Mouse (Mus musculus) embryonic facial prominence, embryonic 14.5 days (tissue): ENCODE data around the gene Ptafr. TPM values are rescaled to one million over a fixed set of nuclear protein-coding genes. Genes with fewer than 3 reads are reported as not detected.
A peak's percentile ranks its signal among the peaks of the same experiment; 100 is the strongest.

ENCODE experiments used
- ATAC-seq: fragments of 200-750 bp; cut with Nextera tagmentation; 2 replicates; pipeline ENCODE4 v1.8.0; 2017; ENCODE audit warnings: low read depth, moderate number of reproducible peaks, moderate TSS enrichment
- DNase-seq: peaks from one replicate; pipeline ENCODE4 v3.0.0-alpha.2; 2015; ENCODE audit warnings: low spot score
- H3K27ac ChIP-seq: fragments of 300-500 bp; sonication (generic); replicated peaks from 2 replicates; pipeline ENCODE4 v1.5.1; 2014; ENCODE audit warnings: low read depth, mild to moderate bottlenecking, low read length, moderate library complexity
- H3K27me3 ChIP-seq: fragments of 300-500 bp; sonication (generic); replicated peaks from 2 replicates; pipeline ENCODE4 v1.6.1; 2014; ENCODE audit warnings: low read length; ENCODE audit not compliant: control insufficient read depth, insufficient read depth
- H3K36me3 ChIP-seq: fragments of 300-500 bp; sonication (generic); 2 replicates; pipeline ENCODE4 v1.6.1; 2014; ENCODE audit warnings: low read length, mixed read lengths; ENCODE audit not compliant: control insufficient read depth, insufficient read depth
- H3K4me1 ChIP-seq: fragments of 300-500 bp; sonication (generic); 2 replicates; pipeline ENCODE4 v1.6.1; 2014; ENCODE audit warnings: antibody characterized with exemption, low read length; ENCODE audit not compliant: control insufficient read depth, insufficient read depth
- H3K4me2 ChIP-seq: fragments of 300-500 bp; sonication (generic); 2 replicates; pipeline ENCODE4 v1.6.1; 2014; ENCODE audit warnings: low read depth, mild to moderate bottlenecking, low read length, moderate library complexity, mixed read lengths
- H3K4me3 ChIP-seq: fragments of 300-500 bp; sonication (generic); 2 replicates; pipeline ENCODE4 v1.5.1; 2014; ENCODE audit warnings: low read depth, mild to moderate bottlenecking, low read length
- H3K9ac ChIP-seq: fragments of 300-500 bp; sonication (generic); 2 replicates; pipeline ENCODE4 v1.6.1; 2014; ENCODE audit warnings: low read depth, mild to moderate bottlenecking, low read length, moderate library complexity, mixed read lengths
- H3K9me3 ChIP-seq: fragments of 300-500 bp; sonication (generic); 2 replicates; pipeline ENCODE4 v1.6.1; 2016; ENCODE audit warnings: low read length; ENCODE audit not compliant: control insufficient read depth
- WGBS: fragments of 180-500 bp; shearing (Covaris S2); extraction: QIAGEN DNeasy Blood & Tissue Kit; methylation state at CpG from one replicate; pipeline ENCODE4 v1.1.7; 2014; 5-methylcytosine and 5-hydroxymethylcytosine counted together
- polyA plus RNA-seq: library from polyadenylated mRNA; unstranded; fragments of >200 nt; fragmentation: Nextera tagmentation; extraction: Ambion mirVana; gene quantifications from 2 replicates; pipeline ENCODE4 v1.2.1, GENCODE M21; 2014

Gene Ptafr
- polyA plus RNA-seq, result 0.55 and 0.58 TPM in 2 replicates

DNA sequence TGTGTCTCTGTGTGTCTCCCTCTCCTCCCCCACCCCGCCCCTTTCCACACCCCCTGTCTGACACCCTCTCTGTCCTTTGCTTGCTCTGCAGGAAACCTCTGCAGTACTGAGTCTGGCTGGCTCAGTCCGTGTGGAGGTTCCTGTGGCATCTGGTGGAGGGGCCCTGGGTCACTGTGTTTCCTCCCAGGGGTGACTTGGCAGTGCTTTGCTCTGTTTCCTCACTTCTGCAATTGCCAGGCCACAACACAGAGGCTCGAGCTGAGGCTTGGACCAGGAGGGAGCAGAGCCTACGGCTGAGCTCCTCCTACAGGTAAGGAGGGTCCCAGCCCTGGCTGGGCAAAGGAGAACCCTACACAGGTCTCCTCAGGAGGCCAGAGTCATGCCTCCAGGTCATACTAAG is at the start of gene Ptafr:
TSS of gene Ptafr (plus strand) at position 103 of the 400 bp plus-strand sequence.
- 0 out of 2 replicates have a peak within 1 kb of the TSS, but pooled peaks have one; percentile 30 for H3K9ac ChIP-seq
- no peaks in the 10 kb centered on the region for H3K27me3 ChIP-seq
- H3K4me2 ChIP-seq, result no peak within 1 kb of the TSS
- peak; percentile 14 for DNase-seq
- H3K4me3 ChIP-seq, result no peak within 1 kb of the TSS
- ATAC-seq, result no peak
- H3K36me3 ChIP-seq, result no peaks in the 10 kb centered on the region
- no peaks in the 10 kb centered on the region for H3K9me3 ChIP-seq
- H3K4me1 ChIP-seq, result no peaks in the 10 kb centered on the region
- no peak within 1 kb of the TSS for H3K27ac ChIP-seq
- whole genome bisulfite sequencing, result 35% methylated on average over 4 of the region's 4 CpGs

DNA sequence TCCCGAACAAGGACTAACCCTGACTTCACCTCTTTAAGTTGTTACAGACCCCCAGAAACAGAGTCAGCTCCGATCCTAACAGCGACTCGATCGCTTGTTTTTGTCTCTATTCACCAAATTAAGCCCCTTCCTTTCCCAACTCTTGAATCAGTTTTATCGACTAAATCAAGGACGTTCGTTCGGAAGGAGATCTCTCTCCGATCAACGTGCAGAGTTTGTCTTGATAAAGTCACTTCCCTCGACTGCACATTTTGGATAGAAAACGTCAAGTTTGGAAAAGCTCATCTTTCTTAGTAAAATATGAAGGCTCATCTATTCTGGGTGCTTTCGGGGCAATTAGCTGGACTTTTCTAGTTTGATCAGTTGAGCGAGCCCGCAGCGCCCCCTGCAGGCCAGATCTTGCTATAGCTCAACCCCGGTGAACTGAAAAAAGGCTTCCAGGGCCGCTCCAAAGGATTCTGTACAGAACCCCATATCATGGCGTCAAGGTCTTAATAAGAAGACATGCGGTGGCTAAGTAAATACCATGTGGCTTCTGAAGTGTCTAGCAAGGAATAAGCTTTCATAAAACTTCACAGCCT is 49.2 kb upstream of the Ptafr start:
- H3K9me3 ChIP-seq, result no peaks in the 10 kb centered on the region
- DNase-seq, result peak; percentile 90
- ATAC-seq, result peak; percentile 31; the same call in 1 of the 2 replicates
- peak overlapping the region; percentile 89 for H3K27ac ChIP-seq
- H3K4me3 ChIP-seq, result peak overlapping the region; percentile 51
- H3K4me1 ChIP-seq, result peaks cover 7% of the 10 kb centered on the region; the same call in 1 of the 2 replicates
- 2% methylated on average over 21 of the region's 21 CpGs for WGBS
- H3K36me3 ChIP-seq, result no peaks in the 10 kb centered on the region
- H3K9ac ChIP-seq, result peak overlapping the region; percentile 58
- peak overlapping the region; percentile 96 for H3K4me2 ChIP-seq
- no peaks in the 10 kb centered on the region for H3K27me3 ChIP-seq

DNA sequence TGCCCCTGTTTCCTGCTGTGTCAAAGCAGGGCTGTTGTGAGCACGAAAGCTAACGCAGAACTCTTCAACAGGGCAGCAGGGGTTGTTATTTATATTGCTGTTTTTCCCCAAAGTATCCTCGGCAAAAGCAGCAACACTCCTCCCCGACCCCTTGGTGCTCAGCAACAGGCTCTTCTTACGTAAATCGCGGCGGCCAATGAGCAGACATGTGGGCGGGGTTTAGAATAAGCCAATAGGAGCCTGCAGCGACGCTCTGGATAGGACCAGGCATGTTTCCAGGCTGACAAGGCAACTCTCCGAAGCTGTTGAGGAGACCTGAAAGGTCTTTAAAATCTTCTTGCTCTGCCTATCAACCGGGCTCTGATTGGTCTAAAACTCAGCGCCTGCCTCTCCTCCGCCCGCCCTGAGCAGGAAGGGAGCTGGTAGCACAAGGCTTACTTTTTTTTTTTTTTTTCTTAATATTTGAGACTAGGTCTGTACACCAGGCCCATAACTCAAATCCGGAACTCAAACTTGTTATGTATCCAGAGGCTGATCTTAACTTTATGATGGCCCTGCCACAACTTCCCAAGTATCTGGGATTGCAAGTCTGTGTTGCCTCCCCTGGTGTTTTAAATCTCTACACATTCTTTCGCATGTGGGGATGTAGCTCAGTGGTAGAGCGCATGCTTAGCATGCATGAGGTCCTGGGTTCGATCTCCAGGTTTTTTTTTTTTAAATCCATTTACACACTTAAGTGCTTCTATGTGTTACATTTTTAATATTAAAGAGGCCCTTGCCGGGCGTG is 48.3 kb upstream of the Ptafr start:
- Histone ChIP-seq H3K27ac (peak overlapping the region; percentile 89), H3K4me2 (peak overlapping the region; percentile 96), H3K4me1 (peaks cover 7% of the 10 kb centered on the region; the same call in 1 of the 2 replicates), H3K9ac (peak overlapping the region; percentile 58), H3K9me3 (no peaks in the 10 kb centered on the region), H3K27me3 (no peaks in the 10 kb centered on the region), H3K36me3 (no peaks in the 10 kb centered on the region), H3K4me3 (peak overlapping the region; percentile 51)
- ATAC-seq (peak; percentile 96), DNase-seq (peak; percentile 100)
- 21% methylated on average over 20 of the region's 22 CpGs for WGBS

DNA sequence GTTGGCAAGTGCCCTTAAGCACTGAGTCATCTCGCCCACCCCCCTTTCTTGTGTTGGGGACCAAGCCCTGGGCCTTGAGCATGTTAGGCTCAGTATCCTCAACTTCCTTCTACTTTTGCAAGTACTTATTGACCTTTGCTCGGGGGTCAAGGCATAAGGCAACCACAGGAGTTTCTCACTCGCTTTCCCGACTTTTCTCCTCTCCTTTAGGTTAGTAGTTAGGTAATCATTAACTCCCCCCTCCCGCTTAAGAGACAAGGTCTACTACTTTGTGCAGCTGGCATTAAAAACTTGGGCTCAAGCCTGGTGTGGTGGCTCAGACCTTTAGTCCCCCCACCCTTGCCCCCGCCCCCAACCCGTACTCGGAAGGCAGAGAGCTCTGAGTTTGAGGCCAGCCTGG is 45.8 kb upstream of the Ptafr start:
- Histone ChIP-seq H3K27ac (no peak overlapping the region), H3K36me3 (no peaks in the 10 kb centered on the region), H3K9ac (no peak overlapping the region), H3K9me3 (no peaks in the 10 kb centered on the region), H3K4me3 (no peak overlapping the region), H3K4me1 (peaks cover 7% of the 10 kb centered on the region; the same call in 1 of the 2 replicates), H3K4me2 (no peak overlapping the region), H3K27me3 (no peaks in the 10 kb centered on the region)
- WGBS, result 71% methylated on average over 8 of the region's 8 CpGs
- no peak for DNase-seq
- no peak for ATAC-seq

DNA sequence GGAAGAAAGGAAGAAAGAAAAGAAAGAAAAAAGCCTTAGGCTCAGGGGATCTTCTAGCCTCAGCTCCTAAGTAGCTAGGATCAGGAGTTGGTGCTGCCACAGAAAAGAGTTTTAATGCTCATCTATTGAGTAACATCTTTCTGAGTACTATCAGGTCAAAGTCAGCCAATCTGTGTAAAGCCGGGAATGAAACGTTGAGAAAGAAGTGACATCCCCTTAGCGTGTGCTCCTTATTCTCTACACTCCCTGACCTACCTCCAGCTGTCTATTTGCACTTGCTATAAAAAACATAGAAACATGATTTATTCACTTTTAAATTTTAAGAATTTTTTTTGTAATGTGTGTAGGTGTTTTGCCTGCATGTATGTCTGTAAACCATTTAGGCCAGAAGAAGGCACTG is 44.7 kb upstream of the Ptafr start:
- peaks cover 2% of the 10 kb centered on the region; the same call in 1 of the 2 replicates for H3K4me1 ChIP-seq
- H3K9ac ChIP-seq, result no peak overlapping the region
- H3K9me3 ChIP-seq, result no peaks in the 10 kb centered on the region
- no peak for DNase-seq
- H3K4me2 ChIP-seq, result no peak overlapping the region
- no peak overlapping the region for H3K27ac ChIP-seq
- no peaks in the 10 kb centered on the region for H3K27me3 ChIP-seq
- WGBS, result 85% methylated on average over 3 of the region's 3 CpGs
- no peak overlapping the region for H3K4me3 ChIP-seq
- no peak for ATAC-seq
- H3K36me3 ChIP-seq, result no peaks in the 10 kb centered on the region

DNA sequence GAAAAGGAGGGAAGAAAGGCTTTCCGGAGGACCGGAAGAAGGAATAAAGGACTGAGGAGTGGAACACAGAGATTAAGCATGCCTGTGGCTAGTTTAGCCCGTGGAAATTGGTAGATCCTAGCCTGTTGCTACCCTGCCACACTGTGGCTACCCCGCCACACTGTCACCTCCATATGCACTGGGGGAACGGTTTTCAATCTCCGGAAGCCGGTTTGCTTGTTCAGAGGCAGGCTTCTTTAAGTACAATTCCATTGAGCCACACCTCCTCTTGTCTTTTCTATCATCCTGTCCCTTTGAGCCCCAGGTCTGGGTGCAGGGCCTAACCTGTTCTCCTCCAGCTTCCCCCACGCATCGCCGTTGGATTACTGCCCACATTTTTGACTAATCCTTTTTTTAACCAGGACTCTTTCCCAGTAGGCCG is 39.5 kb upstream of the Ptafr start:
- peaks cover under 1% of the 10 kb centered on the region; the same call in 1 of the 2 replicates for H3K36me3 ChIP-seq
- 0 out of 2 replicates have a peak overlapping the region, but pooled peaks have one; percentile 14 for H3K9ac ChIP-seq
- no peaks in the 10 kb centered on the region for H3K9me3 ChIP-seq
- peak; percentile 53; the same call in 1 of the 2 replicates for ATAC-seq
- peaks cover 7% of the 10 kb centered on the region for H3K4me1 ChIP-seq
- peak overlapping the region; percentile 44 for H3K27ac ChIP-seq
- peak; percentile 40 for DNase-seq
- H3K4me2 ChIP-seq, result 0 out of 2 replicates have a peak overlapping the region, but pooled peaks have one; percentile 12
- no peaks in the 10 kb centered on the region for H3K27me3 ChIP-seq
- H3K4me3 ChIP-seq, result no peak overlapping the region
- 26% methylated on average over 11 of the region's 11 CpGs for WGBS

DNA sequence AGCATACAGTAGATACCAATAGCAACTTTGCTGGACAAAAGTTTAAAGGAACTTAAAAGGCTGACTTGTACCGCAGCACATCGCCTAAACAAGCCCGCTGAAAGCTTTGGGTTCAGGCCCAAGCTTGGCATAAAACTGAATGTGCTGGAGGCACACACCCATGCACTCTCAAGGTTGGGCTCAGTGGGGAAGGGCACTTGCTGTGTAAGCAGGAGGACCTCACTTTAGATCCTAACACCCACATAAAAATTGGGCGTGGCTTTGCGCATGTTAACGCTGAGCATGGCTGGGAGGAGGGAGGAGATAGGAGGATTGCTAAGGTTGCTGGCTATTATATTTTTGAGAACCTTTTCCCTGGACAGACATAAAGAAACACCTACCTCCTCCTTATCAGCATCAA is 39.1 kb upstream of the Ptafr start:
- Histone ChIP-seq H3K27ac (peak overlapping the region; percentile 44), H3K4me1 (peaks cover 7% of the 10 kb centered on the region), H3K9ac (no peak overlapping the region), H3K4me2 (no peak overlapping the region), H3K36me3 (peaks cover 5% of the 10 kb centered on the region), H3K27me3 (no peaks in the 10 kb centered on the region), H3K9me3 (no peaks in the 10 kb centered on the region), H3K4me3 (no peak overlapping the region)
- DNase-seq (peak; percentile 56), ATAC-seq (0 out of 2 replicates have a peak, but pooled peaks have one; percentile 34)
- 50% methylated on average over 6 of the region's 6 CpGs for WGBS

DNA sequence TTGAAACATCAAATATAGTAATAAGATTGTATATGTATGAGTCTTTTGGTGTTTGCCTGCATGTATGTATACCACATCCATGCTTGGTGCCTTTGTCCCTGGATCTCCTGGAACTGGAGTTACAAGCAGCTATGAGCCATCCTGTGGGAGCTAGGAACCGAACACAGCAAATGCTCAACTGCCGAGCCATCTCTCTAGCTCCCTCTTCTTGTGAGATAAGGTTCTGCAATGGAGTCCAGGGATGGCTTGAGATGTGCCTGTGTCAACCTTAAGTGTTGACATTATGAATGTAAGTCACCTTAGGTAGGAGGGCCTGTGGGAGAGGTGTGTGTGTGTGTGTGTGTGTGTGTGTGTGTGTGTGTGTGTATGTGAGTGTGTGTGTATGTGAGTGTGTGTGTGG is 37.2 kb upstream of the Ptafr start:
- 45% methylated on average over 2 of the region's 2 CpGs for WGBS
- no peak for ATAC-seq
- peaks cover 7% of the 10 kb centered on the region for H3K4me1 ChIP-seq

More for the DNA sequence above, 37.2 kb upstream of the Ptafr start:
- Histone ChIP-seq H3K36me3 (peaks cover 22% of the 10 kb centered on the region), H3K9me3 (no peaks in the 10 kb centered on the region), H3K9ac (no peak overlapping the region), H3K27me3 (no peaks in the 10 kb centered on the region), H3K27ac (no peak overlapping the region), H3K4me2 (no peak overlapping the region), H3K4me3 (no peak overlapping the region)
- no peak for DNase-seq
